Mouse (Mus musculus) neural tube, embryonic 14.5 days (tissue): Measurements from ENCODE around the gene Hrasls. TPM values are rescaled to one million over a fixed set of nuclear protein-coding genes. Genes with fewer than 3 reads are reported as not detected.

Experiments
- ATAC-seq: fragments of 200-750 bp; cut with Nextera tagmentation; 2 replicates; pipeline ENCODE4 v1.8.0; 2017; ENCODE audit warnings: low read depth, mild to moderate bottlenecking, moderate TSS enrichment, moderate library complexity
- H3K27ac ChIP-seq: fragments of 300-500 bp; sonication (generic); 2 replicates; pipeline ENCODE4 v1.5.1; 2014; ENCODE audit warnings: low read depth, mild to moderate bottlenecking, control low read depth, low read length, moderate library complexity, mixed read lengths
- H3K27me3 ChIP-seq: fragments of 300-500 bp; sonication (generic); 2 replicates; pipeline ENCODE4 v1.6.1; 2014; ENCODE audit warnings: low read length; ENCODE audit not compliant: control insufficient read depth, insufficient read depth
- H3K36me3 ChIP-seq: fragments of 300-500 bp; sonication (generic); 2 replicates; pipeline ENCODE4 v1.6.1; 2014; ENCODE audit warnings: low read length, mixed read lengths; ENCODE audit not compliant: control insufficient read depth, insufficient read depth
- H3K4me1 ChIP-seq: fragments of 300-500 bp; sonication (generic); 2 replicates; pipeline ENCODE4 v1.6.1; 2014; ENCODE audit warnings: low read length; ENCODE audit not compliant: control insufficient read depth, insufficient read depth
- H3K4me2 ChIP-seq: fragments of 300-500 bp; sonication (generic); 2 replicates; pipeline ENCODE4 v1.6.1; 2014; ENCODE audit warnings: mild to moderate bottlenecking, low read depth, low read length, control low read depth
- H3K4me3 ChIP-seq: fragments of 300-500 bp; sonication (generic); 2 replicates; pipeline ENCODE4 v1.5.1; 2014; ENCODE audit warnings: low read depth, low read length, control low read depth, mixed read lengths
- H3K9ac ChIP-seq: fragments of 300-500 bp; sonication (generic); replicated peaks from 2 replicates; pipeline ENCODE4 v1.6.1; 2014; ENCODE audit warnings: low read depth, mild to moderate bottlenecking, control low read depth, low read length, mixed read lengths
- H3K9me3 ChIP-seq: fragments of 300-500 bp; sonication (generic); 2 replicates; pipeline ENCODE4 v1.6.1; 2016; ENCODE audit warnings: low read length; ENCODE audit not compliant: control insufficient read depth
- WGBS: fragments of 180-500 bp; shearing (Covaris S2); extraction: QIAGEN DNeasy Blood & Tissue Kit; methylation state at CpG from one replicate; pipeline ENCODE4 v1.1.7; 2014; 5-methylcytosine and 5-hydroxymethylcytosine counted together
- polyA plus RNA-seq: library from polyadenylated mRNA; unstranded; fragments of >200 nt; fragmentation: Nextera tagmentation; extraction: Ambion mirVana; gene quantifications from 2 replicates; pipeline ENCODE4 v1.2.1, GENCODE M21; 2014

Hrasls gene
- polyA plus RNA-seq, 1 experiment from 2014 or later, result 4.3 TPM

GRCm38 (mm10) chr16:29198461-29198860 lies 11.0 kb upstream of the Hrasls start:
- H3K9me3 ChIP-seq, result no peaks in the 10 kb centered on the region
- H3K4me3 ChIP-seq, result no peak overlapping the region
- no peak overlapping the region for H3K27ac ChIP-seq
- H3K27me3 ChIP-seq, result no peaks in the 10 kb centered on the region
- H3K4me1 ChIP-seq, result no peaks in the 10 kb centered on the region
- H3K36me3 ChIP-seq, result no peaks in the 10 kb centered on the region
- H3K4me2 ChIP-seq, result no peak overlapping the region
- 35% methylated on average over 5 of the region's 5 CpGs for WGBS
- H3K9ac ChIP-seq, result no peak overlapping the region
- ATAC-seq, result no peak

DNA sequence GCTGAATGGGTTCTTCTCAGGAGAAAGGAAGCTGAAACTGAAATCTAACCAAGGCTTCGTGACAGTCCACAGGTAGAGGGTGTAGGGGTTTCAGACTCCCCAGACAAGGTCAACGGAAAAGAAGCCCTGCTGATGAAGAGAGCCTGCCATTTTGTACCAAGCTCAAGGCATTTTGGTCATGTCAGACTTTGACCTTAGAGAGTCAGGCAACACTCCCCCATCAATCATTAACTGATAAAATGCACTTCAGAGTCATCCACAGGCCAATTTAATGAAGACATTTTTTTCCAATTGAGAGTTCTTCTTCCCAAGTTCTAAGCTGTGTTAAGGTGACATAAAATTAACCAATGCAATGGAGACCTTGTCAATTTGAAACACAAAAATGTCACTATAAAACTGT lies 8.3 kb upstream of the Hrasls start:
- H3K9ac ChIP-seq, result no peak overlapping the region
- 86% methylated on average over 2 of the region's 2 CpGs for WGBS
- no peak overlapping the region for H3K4me2 ChIP-seq
- no peaks in the 10 kb centered on the region for H3K27me3 ChIP-seq
- H3K27ac ChIP-seq, result no peak overlapping the region
- H3K4me1 ChIP-seq, result no peaks in the 10 kb centered on the region
- H3K9me3 ChIP-seq, result no peaks in the 10 kb centered on the region
- no peaks in the 10 kb centered on the region for H3K36me3 ChIP-seq
- H3K4me3 ChIP-seq, result no peak overlapping the region
- ATAC-seq, result no peak

GRCm38 (mm10) chr16:29204875-29205274 lies 4.6 kb upstream of the Hrasls start:
- H3K9me3 ChIP-seq, result no peaks in the 10 kb centered on the region
- no peak overlapping the region for H3K4me2 ChIP-seq
- no peak overlapping the region for H3K9ac ChIP-seq
- no peaks in the 10 kb centered on the region for H3K27me3 ChIP-seq
- H3K27ac ChIP-seq, result no peak overlapping the region
- H3K4me1 ChIP-seq, result no peaks in the 10 kb centered on the region
- no peak overlapping the region for H3K4me3 ChIP-seq
- 49% methylated on average over 7 of the region's 7 CpGs for WGBS
- no peaks in the 10 kb centered on the region for H3K36me3 ChIP-seq
- peak; percentile 72; the same call in 1 of the 2 replicates for ATAC-seq

GRCm38 (mm10) chr16:29205581-29205980 lies 3.9 kb upstream of the Hrasls start:
- H3K4me3 ChIP-seq, result no peak overlapping the region
- ATAC-seq, result no peak
- H3K4me1 ChIP-seq, result no peaks in the 10 kb centered on the region
- H3K27ac ChIP-seq, result no peak overlapping the region; the same call in 1 of the 2 replicates
- no peaks in the 10 kb centered on the region for H3K27me3 ChIP-seq
- H3K9ac ChIP-seq, result no peak overlapping the region
- no peaks in the 10 kb centered on the region for H3K9me3 ChIP-seq
- H3K4me2 ChIP-seq, result no peak overlapping the region
- no peaks in the 10 kb centered on the region for H3K36me3 ChIP-seq
- WGBS, result 25% methylated on average over 2 of the region's 2 CpGs

GRCm38 (mm10) chr16:29208841-29209240 lies 654 bp upstream of the Hrasls start:
- WGBS, result 79% methylated on average over 7 of the region's 7 CpGs
- Histone ChIP-seq H3K36me3 (no peaks in the 10 kb centered on the region), H3K9ac (no peak overlapping the region), H3K27ac (no peak overlapping the region), H3K4me1 (no peaks in the 10 kb centered on the region), H3K4me3 (no peak overlapping the region), H3K9me3 (no peaks in the 10 kb centered on the region), H3K4me2 (no peak overlapping the region), H3K27me3 (no peaks in the 10 kb centered on the region)
- no peak for ATAC-seq

DNA sequence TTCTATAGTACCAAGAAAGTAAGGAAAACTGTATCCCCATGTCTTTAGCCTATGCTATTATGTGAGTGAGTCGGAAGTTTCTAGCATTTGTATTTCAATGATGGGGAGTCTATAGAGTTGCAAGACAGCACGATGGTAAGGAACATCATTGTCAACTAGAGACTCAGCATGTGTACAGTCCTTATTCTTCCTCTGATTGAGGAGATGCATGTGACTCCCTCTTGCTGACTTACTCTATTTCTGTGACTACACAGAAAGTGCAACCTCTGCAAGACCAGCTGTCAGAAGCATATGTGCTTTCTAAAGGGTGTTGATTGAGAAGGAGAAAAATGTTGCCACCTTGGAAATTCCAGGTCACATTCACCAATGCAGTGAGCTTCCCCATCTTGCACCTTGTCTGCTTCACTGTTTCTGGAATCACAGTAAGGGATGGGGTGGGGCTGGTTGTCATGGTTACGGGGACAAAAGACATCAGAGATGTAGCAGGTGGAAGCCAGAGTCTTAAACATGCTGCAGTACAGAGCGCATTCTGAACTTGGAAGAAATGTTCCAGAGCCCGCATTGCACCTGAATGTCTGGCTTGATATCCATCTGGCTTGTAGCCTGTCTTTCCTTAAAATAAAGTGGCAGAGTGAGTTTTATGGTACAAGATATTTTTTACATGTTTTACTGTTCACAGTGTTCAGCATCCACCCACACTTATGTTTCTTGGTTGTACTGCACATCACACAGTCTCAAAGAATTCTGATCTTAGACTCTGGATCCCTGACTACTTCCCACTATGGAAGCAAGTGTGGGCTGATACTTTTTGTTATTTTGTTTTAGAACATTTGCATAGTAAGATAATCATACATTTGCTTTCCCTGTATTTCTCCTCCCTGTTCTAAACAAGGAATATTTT lies 7.2 kb downstream of the Hrasls start:
- Histone ChIP-seq H3K4me3 (no peak overlapping the region), H3K4me1 (no peaks in the 10 kb centered on the region), H3K27ac (no peak overlapping the region), H3K4me2 (no peak overlapping the region), H3K9ac (no peak overlapping the region), H3K36me3 (no peaks in the 10 kb centered on the region), H3K9me3 (no peaks in the 10 kb centered on the region), H3K27me3 (no peaks in the 10 kb centered on the region)
- peak; percentile 41; the same call in 1 of the 2 replicates for ATAC-seq
- 66% methylated on average over 5 of the region's 5 CpGs for WGBS

DNA sequence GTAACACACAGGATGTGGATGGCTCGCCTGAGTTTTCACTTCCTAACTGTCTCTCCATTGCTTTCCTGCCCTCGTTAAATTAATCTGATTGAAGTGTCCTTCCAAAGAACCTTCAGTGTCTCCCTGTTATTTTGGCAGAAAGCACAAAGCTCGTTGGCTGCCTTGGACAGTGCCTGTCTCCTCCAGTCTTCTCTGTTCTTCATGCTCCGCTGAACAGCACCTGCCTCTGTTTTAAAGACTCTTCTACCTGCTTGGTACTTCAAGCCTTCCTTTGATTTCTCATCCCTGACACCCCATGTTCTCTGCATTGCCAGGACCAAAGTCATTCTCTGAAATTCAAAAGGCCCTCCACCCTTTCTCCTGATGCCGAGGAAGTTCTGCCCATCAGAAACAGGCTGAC lies 26.5 kb downstream of the Hrasls start:
- H3K9me3 ChIP-seq, result no peaks in the 10 kb centered on the region

DNA sequence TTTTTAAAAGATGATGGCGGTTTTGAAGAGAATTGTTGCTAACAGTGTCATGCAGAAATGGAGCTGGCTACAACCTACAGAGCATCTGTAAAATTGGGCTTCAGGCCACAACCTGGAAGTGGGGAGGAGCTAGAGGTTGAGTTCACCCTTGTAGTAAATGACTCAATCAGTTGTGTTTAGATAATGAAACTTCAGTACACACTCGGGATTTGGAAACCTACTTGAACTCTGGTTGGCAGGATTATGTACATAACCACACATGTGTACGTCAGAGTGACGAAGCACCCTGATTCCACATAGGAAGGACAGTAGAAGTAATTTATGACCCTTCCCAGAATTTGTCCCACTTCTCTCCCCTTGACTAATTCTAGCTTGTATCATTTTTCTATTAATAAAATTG lies 44.8 kb downstream of the Hrasls start:
- Histone ChIP-seq H3K9me3 (no peaks in the 10 kb centered on the region), H3K27ac (no peak overlapping the region)
- 87% methylated on average over 4 of the region's 4 CpGs for WGBS

More for the DNA sequence above, 26.5 kb downstream of the Hrasls start:
- no peak overlapping the region for H3K27ac ChIP-seq
- no peak overlapping the region for H3K4me3 ChIP-seq
- no peak for ATAC-seq
- no peaks in the 10 kb centered on the region for H3K36me3 ChIP-seq
- H3K27me3 ChIP-seq, result no peaks in the 10 kb centered on the region
- WGBS, result 87% methylated on average over 5 of the region's 5 CpGs
- no peak overlapping the region for H3K9ac ChIP-seq
- H3K4me2 ChIP-seq, result no peak overlapping the region
- H3K4me1 ChIP-seq, result no peaks in the 10 kb centered on the region

More for the DNA sequence above, 44.8 kb downstream of the Hrasls start:
- Histone ChIP-seq H3K4me2 (no peak overlapping the region), H3K9ac (no peak overlapping the region), H3K27me3 (no peaks in the 10 kb centered on the region), H3K4me1 (no peaks in the 10 kb centered on the region), H3K4me3 (no peak overlapping the region), H3K36me3 (no peaks in the 10 kb centered on the region)
- no peak for ATAC-seq
